Comparison of ENCODE assay signal across 25 mouse cellular contexts in genomic region chr17:84107497-84107896, GRCm38 (mm10).
A peak's percentile ranks its signal among the peaks of the same experiment; 100 is the strongest.
DNase-seq lines count a peak whose midpoint lies in the region; ATAC-seq and TF ChIP-seq lines count a peak whose summit lies in the region.
"Had no signal": no experiment of that assay in that cellular context is flagged by ENCODE, and none has a peak within 500 bp of the region (broad histone marks: within the 10 kb centered on the region; RNA-seq: fewer than 3 reads in every experiment).

No protein-coding gene starts in this region.

- H3K36me3 ChIP-seq in forebrain, embryonic 10.5 days (replicated peaks), result no peaks in the 10 kb centered on the region
- H3K36me3 ChIP-seq in forebrain, embryonic 14.5 days (ENCODE audit: control insufficient read depth, insufficient read depth, low read length), result no peaks in the 10 kb centered on the region
- H3K36me3 ChIP-seq in lung, postnatal 0 days (ENCODE audit: insufficient read depth, low read length), result no peaks in the 10 kb centered on the region
- no peaks in the 10 kb centered on the region for H3K36me3 ChIP-seq in midbrain, embryonic 11.5 days (ENCODE audit: control insufficient read depth, insufficient read depth, low read length)
- H3K36me3 ChIP-seq: forebrain, embryonic 12.5 days; heart, embryonic 13.5 days; limb, embryonic 10.5 days; liver, embryonic 12.5 days; midbrain, embryonic 12.5 days had no signal

- H3K4me2 ChIP-seq in forebrain, embryonic 14.5 days (ENCODE audit: low read length), result no peak overlapping the region
- H3K4me2 ChIP-seq in lung, postnatal 0 days (replicated peaks; ENCODE audit: low read depth, low read length), result no peak overlapping the region
- no peak overlapping the region for H3K4me2 ChIP-seq in midbrain, embryonic 11.5 days
- H3K4me2 ChIP-seq: forebrain, embryonic 12.5 days; heart, embryonic 13.5 days; liver, embryonic 12.5 days; lung, embryonic 14.5 days; midbrain, embryonic 12.5 days had no signal

- TF ChIP-seq CTCF in lung, postnatal 0 days (IDR thresholded peaks at IDR 0.05), result no peak

- H3K27me3 ChIP-seq in forebrain, embryonic 10.5 days (ENCODE audit: poor library complexity, severe bottlenecking), result no peaks in the 10 kb centered on the region
- H3K27me3 ChIP-seq in forebrain, embryonic 14.5 days (replicated peaks; ENCODE audit: control insufficient read depth, insufficient read depth, low read length), result no peaks in the 10 kb centered on the region
- no peaks in the 10 kb centered on the region for H3K27me3 ChIP-seq in lung, postnatal 0 days (replicated peaks; ENCODE audit: insufficient read depth, low read length)
- no peaks in the 10 kb centered on the region for H3K27me3 ChIP-seq in midbrain, embryonic 11.5 days (ENCODE audit: control insufficient read depth, insufficient read depth, low read length)
- H3K27me3 ChIP-seq: forebrain, embryonic 12.5 days; heart, embryonic 13.5 days; liver, embryonic 12.5 days; midbrain, embryonic 12.5 days; Patski had no signal

- no peak overlapping the region for H3K4me3 ChIP-seq in forebrain, embryonic 10.5 days
- H3K4me3 ChIP-seq in forebrain, embryonic 14.5 days (ENCODE audit: low read depth, low read length), result no peak overlapping the region
- no peak overlapping the region for H3K4me3 ChIP-seq in lung, postnatal 0 days (ENCODE audit: low read depth, low read length)
- no peak overlapping the region for H3K4me3 ChIP-seq in brown adipose tissue, adult 24 weeks (ENCODE audit: insufficient read depth, low read depth, low read length)
- H3K4me3 ChIP-seq in midbrain, embryonic 11.5 days (ENCODE audit: low read depth, low read length), result no peak overlapping the region
- H3K4me3 ChIP-seq: forebrain, embryonic 12.5 days; heart, adult 2 months; heart, embryonic 13.5 days; limb, embryonic 10.5 days; liver, embryonic 12.5 days; midbrain, embryonic 12.5 days had no signal

- ATAC-seq in forebrain, embryonic 14.5 days, result no peak
- no peak for ATAC-seq in lung, postnatal 0 days
- ATAC-seq in monocyte, adult 5-6 weeks (replicated peaks; ENCODE audit: insufficient number of reproducible peaks, low FRiP score, low TSS enrichment, poor library complexity, severe bottlenecking), result peak; percentile 47
- no peak for ATAC-seq in midbrain, embryonic 11.5 days (ENCODE audit: low FRiP score)
- ATAC-seq: hindbrain, postnatal 0 days; intestine, embryonic 16.5 days; liver, embryonic 12.5 days; Patski had no signal

- no peaks in the 10 kb centered on the region for H3K9me3 ChIP-seq in forebrain, embryonic 10.5 days
- no peaks in the 10 kb centered on the region for H3K9me3 ChIP-seq in forebrain, embryonic 14.5 days (replicated peaks; ENCODE audit: control insufficient read depth, low read length)
- no peaks in the 10 kb centered on the region for H3K9me3 ChIP-seq in lung, postnatal 0 days (ENCODE audit: low read length)
- no peaks in the 10 kb centered on the region for H3K9me3 ChIP-seq in midbrain, embryonic 11.5 days (ENCODE audit: control insufficient read depth, low read length)
- H3K9me3 ChIP-seq: forebrain, embryonic 12.5 days; heart, embryonic 13.5 days; limb, embryonic 10.5 days; liver, embryonic 12.5 days; midbrain, embryonic 12.5 days had no signal

- peaks cover 34% of the 10 kb centered on the region for H3K4me1 ChIP-seq in forebrain, embryonic 10.5 days
- H3K4me1 ChIP-seq in forebrain, embryonic 14.5 days (ENCODE audit: control insufficient read depth, insufficient read depth, low read length), result no peaks in the 10 kb centered on the region
- H3K4me1 ChIP-seq in lung, postnatal 0 days (ENCODE audit: insufficient read depth, low read depth, low read length), result peaks cover 16% of the 10 kb centered on the region; the same call in 1 of the 2 replicates
- H3K4me1 ChIP-seq in brown adipose tissue, adult 24 weeks (ENCODE audit: control insufficient read depth, insufficient read depth, insufficient read length, low read length), result peaks cover 16% of the 10 kb centered on the region
- no peaks in the 10 kb centered on the region; the same call in 1 of the 2 replicates for H3K4me1 ChIP-seq in midbrain, embryonic 11.5 days (ENCODE audit: control insufficient read depth, insufficient read depth, low read length)

- 0 out of 2 replicates have a peak overlapping the region, but pooled peaks have one; percentile 66 for H3K27ac ChIP-seq in forebrain, embryonic 10.5 days
- no peak overlapping the region for H3K27ac ChIP-seq in forebrain, embryonic 14.5 days (ENCODE audit: low read depth, low read length)
- H3K27ac ChIP-seq in lung, postnatal 0 days (ENCODE audit: low read length), result no peak overlapping the region
- H3K27ac ChIP-seq in brown adipose tissue, adult 24 weeks (replicated peaks; ENCODE audit: low read depth, low read length), result peak overlapping the region; percentile 78
- H3K27ac ChIP-seq in midbrain, embryonic 11.5 days (ENCODE audit: low read depth, low read length), result no peak overlapping the region
- H3K27ac ChIP-seq: forebrain, embryonic 12.5 days; heart, embryonic 13.5 days; hindbrain, postnatal 0 days; liver, embryonic 12.5 days; midbrain, embryonic 12.5 days had no signal

- WGBS in forebrain, embryonic 10.5 days, result 91% methylated on average over 3 of the region's 3 CpGs
- 83% methylated on average over 3 of the region's 3 CpGs for WGBS in forebrain, embryonic 14.5 days
- 74% methylated on average over 3 of the region's 3 CpGs for whole genome bisulfite sequencing in lung, postnatal 0 days
- 87% methylated on average over 3 of the region's 3 CpGs for WGBS in midbrain, embryonic 11.5 days

- DNase-seq in forebrain, embryonic 10.5 days (ENCODE audit: extremely low spot score, low spot score), result no peak
- DNase-seq in forebrain, embryonic 14.5 days (ENCODE audit: low spot score), result no peak
- peak; percentile 56 for DNase-seq in lung, postnatal 0 days (ENCODE audit: low spot score)
- no peak for DNase-seq in lung, adult 18-20 months
- no peak for DNase-seq in kidney, adult 11 months
- DNase-seq in midbrain, embryonic 11.5 days (ENCODE audit: low spot score, missing footprints), result no peak
- DNase-seq: adrenal gland, adult 2 months; cerebellum, postnatal 10 days; heart, adult 2 months; heart, postnatal 14 days; kidney, postnatal 10 days; lung, embryonic 14.5 days; lung, postnatal 36 days; right cerebral cortex, postnatal 14 days; thymus, postnatal 36 days had no signal

- H3K9ac ChIP-seq in forebrain, embryonic 14.5 days (ENCODE audit: low read length), result no peak overlapping the region
- H3K9ac ChIP-seq in lung, postnatal 0 days (replicated peaks; ENCODE audit: low read depth), result no peak overlapping the region
- no peak overlapping the region for H3K9ac ChIP-seq in midbrain, embryonic 11.5 days (ENCODE audit: low read length)
- H3K9ac ChIP-seq: forebrain, embryonic 12.5 days; heart, embryonic 13.5 days; liver, embryonic 12.5 days; lung, embryonic 14.5 days; midbrain, embryonic 12.5 days had no signal

- peak; percentile 29; the same call in 1 of the 2 replicates for TF ChIP-seq EP300 in lung, postnatal 0 days (IDR thresholded peaks at IDR 0.05)

Comparison
In these comparisons a context has a peak if more than half of its experiments do, and no peak if none do; other contexts are left out.
1. H3K27ac ChIP-seq: peak in forebrain, embryonic 10.5 days (single experiment) and brown adipose tissue, adult 24 weeks (single experiment); none in forebrain, embryonic 14.5 days (single experiment), lung, postnatal 0 days (single experiment) and midbrain, embryonic 11.5 days (single experiment).